Mouse (Mus musculus): ENCODE results near the gene 4930503B20Rik.

4930503B20Rik gene

DNA sequence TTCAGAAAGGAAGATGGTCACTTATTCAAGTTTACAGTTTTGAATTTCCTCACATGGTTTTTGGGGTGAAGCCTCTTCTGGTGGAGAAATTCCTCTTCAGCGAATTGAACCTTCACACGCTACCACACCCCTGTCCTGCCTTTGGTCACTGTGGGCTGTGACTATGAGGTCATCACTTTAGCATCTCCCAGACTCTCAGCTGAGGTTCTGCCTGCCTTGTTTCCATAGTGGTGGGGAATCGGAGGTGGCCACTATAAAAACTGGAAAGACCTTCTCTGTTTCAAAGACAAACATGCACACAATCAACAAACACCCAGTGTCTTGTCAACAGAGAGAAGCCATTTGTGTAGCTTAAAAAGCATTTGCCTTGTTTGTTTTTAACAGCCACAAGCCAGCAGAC lies at the start of gene 4930503B20Rik:
Gene 4930503B20Rik, minus strand, starts transcription at position 101 of the 400 bp plus-strand sequence.
- no peak for DNase-seq (ENCODE audit: low read depth, low spot score)

DNA sequence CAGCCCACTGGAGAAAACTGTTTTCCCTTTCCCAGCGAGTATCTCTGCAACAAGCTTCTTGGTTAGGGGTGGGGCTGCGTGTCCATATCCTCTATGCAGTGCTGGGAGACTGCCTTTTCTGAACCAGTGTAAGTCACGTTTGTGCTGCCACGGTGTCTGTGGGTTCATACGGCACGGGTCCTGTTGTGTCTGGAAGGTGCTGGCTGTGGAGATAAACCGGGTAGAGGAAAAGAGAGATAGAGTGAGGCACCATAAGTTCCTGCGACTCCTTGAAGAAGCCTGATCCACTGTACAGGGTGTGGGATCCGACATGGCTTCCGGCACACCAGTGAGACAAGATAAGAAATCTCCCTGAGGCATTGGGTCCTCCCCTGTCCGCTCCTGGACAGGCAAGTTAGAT lies 48.9 kb upstream of the 4930503B20Rik start:
- DNase-seq (ENCODE audit: low read depth, low spot score): no peak

DNA sequence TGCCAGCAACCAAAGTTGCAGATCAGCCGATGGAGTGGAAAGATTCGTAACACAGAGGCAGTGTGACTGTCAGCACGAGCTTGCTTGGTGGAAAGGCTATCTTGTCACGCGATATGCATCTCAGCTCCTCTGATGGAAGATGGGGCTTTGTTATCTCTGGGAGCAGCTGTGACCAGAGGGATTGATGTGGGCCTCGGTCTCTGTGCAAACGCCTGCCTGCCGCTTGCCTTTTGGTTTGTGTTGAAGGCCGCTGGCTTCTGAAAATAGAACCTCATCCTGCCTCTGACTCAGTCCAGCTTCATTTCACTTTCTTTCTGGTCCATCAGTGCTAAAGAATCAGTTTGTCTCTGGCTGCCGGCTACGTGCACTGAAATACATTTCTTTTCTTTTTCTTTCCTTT lies 47.9 kb upstream of the 4930503B20Rik start:
- no peak for DNase-seq (ENCODE audit: low read depth, low spot score)

DNA sequence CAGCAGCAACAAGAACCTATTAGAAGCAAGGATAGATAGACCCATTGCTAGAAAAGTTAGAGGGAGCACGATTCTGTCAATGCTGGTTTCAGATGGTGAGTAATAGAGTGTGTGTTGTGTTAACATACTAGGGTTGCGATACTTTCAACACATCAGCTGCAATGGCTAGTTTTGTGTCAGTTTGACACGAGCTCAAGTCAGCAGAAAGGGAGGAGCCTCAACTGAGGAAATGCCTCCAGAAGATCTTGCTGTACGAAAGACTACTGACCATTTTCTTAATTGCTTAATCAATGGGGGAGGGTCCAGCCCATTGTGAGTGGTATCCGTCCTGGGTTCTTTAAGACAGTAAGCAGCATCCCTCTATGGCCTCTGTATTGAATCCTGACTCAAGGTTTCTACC lies 41.4 kb upstream of the 4930503B20Rik start:
- DNase-seq (ENCODE audit: low read depth, low spot score): no peak

DNA sequence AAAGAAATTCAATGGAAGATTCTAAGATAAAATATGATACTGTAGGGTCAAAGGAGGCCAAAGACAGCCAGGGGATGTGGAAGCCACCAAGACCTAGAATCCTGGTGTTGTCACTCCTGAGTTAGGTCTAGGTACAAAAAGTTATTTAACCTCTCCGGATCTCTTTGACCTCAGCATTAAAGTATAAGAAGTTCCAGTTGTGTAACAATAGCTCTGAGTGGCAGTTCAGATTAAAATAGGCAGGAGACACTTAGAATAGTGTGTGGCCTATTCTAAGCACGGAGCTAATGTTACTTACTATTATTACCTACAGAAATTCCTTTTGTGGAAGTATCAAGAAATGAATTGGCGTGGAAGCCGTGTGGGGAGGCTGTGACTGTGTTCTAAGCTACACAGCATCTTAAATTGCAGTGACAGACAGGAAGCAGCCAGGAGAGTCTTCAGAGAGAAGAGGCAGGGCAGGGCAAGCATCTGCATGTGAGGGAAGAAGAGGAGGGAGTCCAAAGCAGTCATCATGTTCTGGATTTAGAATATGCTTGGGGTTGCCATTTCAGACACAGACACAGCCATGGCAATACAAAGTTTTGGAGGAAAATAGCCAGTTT lies 36.1 kb upstream of the 4930503B20Rik start:
- no peak for DNase-seq (ENCODE audit: low read depth, low spot score)

DNA sequence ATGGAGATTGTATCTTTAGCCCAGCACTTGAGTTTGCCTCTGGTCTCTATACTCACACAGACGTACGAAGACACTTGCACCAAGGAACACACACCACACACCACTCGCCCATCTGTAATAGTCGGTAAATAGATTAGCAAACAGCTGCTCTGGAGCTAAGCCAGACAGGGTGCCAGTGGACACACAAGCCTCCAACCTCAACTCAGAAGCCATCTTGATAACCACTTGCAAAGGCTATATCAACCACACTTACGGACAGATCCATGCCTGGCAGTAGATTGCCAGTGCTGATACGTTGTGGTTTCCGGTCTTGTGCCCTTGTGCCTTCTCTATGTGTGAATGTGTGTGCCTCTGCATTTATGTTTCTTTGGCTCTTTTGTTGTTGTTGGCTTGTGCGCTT lies 35.3 kb upstream of the 4930503B20Rik start:
- DNase-seq (ENCODE audit: low read depth, low spot score): no peak

DNA sequence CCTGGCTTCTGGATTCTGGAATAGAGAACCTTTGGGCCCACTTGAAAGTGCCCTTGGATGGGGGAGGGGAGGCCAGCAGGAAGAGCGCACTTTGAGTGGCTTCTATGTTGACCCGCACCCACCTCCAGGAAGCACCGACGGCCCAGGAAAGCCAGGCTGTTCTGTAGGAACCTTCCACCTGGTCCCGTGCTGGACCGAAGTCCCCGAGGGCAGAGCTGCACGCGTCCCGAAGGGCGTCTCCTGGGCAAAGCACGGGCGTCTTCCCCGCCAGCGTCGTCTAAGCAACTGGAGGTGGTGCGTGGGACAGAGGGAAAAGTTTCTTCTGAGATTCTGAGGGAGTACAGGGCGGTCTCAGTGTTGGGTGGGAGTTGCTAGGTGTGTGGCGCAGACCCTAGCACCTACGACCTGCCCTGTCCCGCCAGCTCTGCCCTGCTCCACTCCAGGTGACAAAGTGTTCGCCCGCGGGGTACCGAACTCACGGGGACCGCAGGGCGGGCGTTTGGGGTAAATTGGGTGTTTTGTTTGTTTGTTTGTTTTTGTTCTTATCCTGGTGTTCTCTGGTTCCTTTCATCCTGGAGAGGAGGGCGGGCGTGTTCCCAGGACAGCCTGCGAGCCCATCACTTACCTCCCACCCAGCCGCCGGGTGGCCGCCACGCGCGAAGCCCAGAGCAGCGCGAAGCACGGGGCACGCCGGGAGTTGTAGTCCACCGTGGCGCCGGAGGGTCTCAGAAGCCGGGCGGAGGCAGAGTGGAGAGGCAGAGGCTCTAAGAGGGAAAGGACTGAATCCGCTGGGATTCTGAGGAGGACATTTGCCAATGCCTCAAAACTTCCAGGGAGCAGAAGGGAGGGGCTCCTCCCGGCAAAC lies 33.9 kb upstream of the 4930503B20Rik start, which contains the start of gene Samd13:
Gene Samd13, minus strand, starts transcription at position 782 of the 865 bp plus-strand sequence.
- peak; percentile 73 for DNase-seq (ENCODE audit: low read depth, low spot score)

DNA sequence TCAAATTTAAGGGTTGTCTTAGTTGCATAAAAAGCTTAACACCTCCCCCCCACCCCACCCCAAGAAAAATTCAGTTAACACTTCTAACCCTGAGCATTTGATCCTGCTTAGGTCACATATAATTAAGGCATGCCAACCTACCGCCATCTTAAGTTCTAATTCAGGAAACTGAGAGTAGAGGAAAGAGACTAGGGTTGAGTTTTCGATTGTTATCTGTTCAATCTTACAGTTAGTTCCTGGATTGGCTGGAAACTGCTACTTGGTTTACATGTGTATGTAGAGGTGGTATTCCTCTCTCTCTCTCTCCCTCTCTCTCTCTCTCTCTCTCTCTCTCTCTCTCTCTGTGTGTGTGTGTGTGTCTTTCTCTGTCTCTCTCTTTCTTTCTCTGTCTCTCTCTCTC lies 32.0 kb upstream of the 4930503B20Rik start:
- no peak for DNase-seq (ENCODE audit: low read depth, low spot score)

DNA sequence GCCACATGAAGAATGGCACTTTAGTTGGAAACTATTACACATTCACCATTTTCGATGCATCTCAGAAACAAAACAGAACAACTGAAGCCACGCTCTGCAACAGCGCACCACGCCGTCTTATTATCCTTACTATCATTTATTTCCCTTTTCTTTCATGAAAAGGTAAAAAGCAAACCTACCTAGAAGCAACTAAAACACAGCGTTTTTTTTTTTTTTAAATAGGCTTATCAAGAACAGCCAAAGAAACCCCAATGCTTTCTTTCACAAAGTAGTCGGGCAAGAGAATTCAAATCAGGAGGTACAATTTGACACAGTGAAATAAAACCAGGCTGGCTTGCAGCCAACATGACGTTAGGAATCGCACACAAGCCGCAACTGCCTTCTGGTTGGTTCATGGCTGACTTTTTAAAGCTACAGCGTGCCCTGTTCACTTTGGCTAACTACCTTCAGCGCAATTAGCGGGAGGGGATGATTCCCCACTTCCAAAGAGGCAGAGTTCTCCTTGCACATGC lies 31.1 kb upstream of the 4930503B20Rik start:
- no peak for DNase-seq (ENCODE audit: low read depth, low spot score)

DNA sequence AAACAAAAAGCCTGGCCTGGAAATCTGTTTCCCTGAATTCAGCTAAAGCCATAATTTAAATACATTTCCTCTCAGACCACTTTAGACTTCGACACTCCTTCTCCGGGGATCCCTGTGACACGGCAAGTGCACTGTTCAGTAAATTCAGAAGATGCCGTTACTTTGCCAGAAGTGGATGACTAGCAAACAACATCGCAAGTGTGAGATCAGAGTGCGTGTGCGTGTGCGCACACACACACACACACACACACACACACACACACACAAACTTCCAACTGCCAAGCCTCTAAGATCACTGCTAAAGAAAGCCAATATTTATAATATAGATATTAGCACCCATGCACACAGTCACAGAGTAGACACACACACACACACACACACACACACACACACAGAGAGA lies 30.6 kb upstream of the 4930503B20Rik start:
- DNase-seq (ENCODE audit: low read depth, low spot score): no peak

DNA sequence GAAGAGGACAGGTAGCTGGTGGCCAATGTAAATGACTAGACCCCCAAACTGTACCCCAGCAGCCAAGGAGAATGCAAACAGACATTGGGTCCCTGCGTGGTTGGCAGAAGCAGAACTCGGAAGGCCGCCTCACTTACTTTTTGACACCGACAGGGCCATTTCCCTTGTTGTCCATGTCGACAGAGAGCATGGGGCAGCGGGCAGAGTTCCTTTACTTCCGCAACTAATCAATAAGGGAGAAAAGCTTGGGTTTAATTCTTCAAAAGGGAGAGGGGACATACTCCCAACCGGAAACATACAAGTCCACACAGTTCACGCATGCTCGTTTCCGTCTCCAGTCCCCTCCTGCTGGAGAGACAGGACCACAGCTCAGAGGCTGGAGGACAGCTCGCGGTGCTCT lies 29.5 kb upstream of the 4930503B20Rik start:
- DNase-seq (ENCODE audit: low read depth, low spot score): no peak

DNA sequence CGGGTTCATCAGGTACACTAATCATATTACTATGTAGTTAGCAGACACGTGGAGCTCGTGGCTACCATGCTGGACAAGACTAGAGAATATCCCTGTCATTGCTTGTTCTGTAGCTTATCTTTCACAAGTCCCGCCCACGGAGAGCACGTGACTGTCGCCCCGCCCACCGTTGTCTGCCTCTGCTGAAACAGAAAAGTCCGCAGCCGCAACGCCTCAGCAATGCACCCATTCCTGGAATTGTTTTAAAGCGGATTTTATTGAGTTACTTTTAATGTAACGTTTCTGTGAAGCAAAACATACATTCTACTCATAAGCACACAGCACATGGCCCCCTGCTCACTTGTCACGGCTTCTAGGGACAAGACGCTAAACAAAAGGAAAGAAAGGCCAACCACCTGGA lies 28.5 kb upstream of the 4930503B20Rik start:
- DNase-seq (ENCODE audit: low read depth, low spot score): no peak

DNA sequence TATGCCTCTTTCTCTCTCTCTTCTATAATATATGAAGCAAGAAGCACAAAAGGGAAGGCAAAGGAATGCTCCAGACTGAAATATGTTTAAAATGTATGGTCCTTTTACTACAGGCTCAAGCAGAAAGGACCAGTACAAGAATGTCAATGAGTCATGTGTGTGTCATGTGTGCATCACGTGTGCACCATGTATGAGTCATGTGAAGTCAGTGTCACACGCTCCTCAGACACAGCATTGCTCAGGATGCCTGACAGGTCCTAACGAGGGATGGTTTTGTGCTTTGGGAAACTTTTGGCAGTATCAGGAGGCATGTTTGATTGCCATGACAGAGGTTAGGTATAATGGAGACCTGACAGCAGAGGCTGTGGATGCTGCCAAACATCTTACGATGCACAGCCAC lies 25.1 kb upstream of the 4930503B20Rik start:
- no peak for DNase-seq (ENCODE audit: low read depth, low spot score)

DNA sequence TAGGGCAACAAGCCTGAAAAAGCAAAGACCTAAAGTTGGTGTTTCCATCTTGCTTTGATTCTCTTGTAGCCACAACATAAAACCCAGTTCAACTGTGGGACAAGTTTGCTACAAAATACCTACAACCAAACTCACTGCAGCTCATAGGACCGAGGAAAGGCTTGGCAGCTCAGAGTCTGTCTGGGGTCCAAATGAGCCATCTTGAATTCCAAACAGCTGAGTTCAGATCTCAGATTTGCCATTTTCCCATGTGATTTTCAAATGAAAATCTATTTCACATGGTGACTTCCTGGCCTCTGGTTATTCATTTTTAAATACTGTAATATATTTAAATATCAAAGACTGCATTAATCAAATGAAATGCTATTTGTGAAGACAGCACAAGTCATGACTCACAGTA lies 24.0 kb upstream of the 4930503B20Rik start:
- no peak for DNase-seq (ENCODE audit: low read depth, low spot score)

DNA sequence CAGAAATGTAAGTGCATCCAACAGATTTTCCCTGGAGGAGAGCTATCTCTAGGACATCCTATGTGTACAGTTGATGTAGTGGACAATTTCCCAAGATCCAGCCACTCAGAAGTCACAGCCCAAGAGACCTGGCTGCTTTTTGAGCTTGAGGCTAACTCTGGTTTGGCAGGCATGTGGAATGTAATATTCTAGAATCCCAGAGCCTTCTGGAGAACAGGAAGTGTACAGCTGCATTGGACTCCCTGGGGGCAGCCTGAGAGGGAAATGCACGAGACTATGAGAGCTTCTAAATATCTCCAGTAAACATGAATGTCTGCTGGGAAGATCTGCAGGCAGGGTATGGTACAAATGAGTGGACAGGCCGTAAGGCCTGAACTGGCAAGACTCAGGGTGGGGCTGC lies 20.0 kb upstream of the 4930503B20Rik start:
- no peak for DNase-seq (ENCODE audit: low read depth, low spot score)

DNA sequence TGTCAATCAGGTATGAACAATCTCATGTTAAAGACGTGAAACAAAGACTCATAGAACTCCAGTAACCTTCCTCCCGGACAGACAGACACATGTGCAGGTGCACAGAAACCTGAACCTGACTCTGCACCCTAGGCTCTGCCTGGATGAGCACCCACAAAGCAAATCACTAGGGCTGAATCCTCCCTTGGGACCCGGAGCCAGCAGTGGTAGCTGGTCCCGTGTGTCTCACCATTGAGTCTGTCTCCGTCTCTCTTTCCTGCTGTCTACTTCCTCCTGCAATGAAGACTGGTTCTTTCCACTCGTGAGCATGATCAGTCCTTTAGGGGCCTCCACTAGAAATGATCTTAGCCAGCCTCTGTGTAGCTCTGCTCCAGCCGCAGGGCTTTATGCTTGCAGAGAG lies 10.8 kb upstream of the 4930503B20Rik start:
- DNase-seq (ENCODE audit: low read depth, low spot score): no peak

DNA sequence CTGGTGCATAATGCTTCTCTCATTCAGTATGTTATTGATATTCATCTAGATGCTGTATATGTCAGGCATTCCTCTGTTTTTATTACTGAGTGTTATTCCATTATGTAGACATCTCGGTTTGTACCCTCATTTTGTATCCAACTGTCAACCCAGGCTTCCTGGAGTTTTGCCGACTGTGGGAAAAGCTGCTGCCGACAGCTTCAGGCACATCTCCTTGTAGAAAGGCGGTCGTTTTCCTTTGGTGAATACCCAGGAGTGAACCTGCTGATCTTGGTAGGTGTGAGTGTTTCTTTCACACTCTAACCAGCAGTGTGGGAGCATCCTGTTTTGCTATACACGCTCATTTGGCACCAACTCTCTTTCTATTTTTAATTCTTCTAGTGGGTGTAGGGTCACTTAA lies 9.9 kb upstream of the 4930503B20Rik start:
- no peak for DNase-seq (ENCODE audit: low read depth, low spot score)

DNA sequence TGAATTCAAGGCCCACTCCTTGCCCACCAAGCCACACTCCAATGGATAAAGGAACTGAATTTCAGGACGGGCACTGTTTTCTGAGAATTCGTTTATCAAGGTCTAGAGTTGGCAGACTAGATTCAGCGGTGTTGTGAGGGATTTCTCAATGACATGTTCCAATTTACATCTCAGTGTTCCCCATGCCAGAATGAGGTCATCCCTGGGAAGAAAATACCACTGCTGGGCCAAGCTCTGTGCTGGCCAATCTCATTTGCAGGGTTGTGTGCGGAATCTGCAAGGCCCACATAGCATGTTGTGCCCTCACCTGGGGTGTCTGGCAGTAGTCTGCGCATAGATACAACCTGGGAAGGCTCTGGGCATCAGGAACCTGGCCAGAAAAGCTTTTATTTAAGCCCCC lies 8.2 kb upstream of the 4930503B20Rik start:
- no peak for DNase-seq (ENCODE audit: low read depth, low spot score)

DNA sequence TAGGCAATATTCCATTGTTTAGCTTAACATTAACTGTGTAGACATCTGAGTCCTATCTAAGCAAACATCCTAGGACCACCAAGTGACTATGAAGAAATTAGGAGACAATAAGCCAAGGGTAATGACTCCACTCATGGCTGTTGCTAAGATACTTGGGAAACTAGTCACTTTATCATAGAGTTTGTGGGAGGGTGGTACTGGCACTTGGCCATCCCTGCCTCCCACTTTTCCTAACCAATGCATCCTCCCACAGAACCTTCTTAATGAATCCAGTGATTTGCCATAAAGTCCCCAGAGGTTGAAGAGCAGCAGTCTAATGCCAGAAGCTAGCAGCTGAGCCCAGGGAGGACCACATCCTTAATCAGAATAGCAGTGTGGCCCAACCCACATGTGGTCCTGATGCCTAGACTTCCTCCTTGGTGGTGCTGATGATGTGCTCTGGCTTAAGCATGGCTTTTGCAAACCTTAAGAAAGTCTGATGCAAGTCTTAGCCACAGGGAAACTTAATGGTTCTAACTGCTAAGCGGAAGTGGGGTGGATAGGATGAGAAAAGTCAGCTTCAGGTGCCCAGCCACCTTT lies 7.0 kb upstream of the 4930503B20Rik start:
- DNase-seq (ENCODE audit: low read depth, low spot score): no peak

DNA sequence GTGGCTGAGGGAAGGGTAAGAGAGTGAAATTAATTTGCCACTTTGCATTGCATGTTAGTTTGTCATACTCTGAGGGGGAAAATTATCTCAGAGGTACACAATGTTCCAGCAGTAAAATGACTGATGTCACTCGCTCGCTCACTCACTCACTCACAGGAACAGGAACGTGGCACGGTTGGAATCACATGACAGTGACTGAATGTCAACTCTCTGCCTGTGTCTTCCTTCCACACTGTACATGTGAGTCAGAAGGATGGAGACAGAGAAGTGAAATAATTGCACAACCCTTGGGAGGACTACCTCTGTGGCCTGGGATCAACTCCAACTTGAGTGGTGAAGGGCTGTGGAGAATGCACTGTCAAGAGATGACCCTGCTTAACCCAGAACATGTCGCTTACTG lies 6.3 kb upstream of the 4930503B20Rik start:
- no peak for DNase-seq (ENCODE audit: low read depth, low spot score)

DNA sequence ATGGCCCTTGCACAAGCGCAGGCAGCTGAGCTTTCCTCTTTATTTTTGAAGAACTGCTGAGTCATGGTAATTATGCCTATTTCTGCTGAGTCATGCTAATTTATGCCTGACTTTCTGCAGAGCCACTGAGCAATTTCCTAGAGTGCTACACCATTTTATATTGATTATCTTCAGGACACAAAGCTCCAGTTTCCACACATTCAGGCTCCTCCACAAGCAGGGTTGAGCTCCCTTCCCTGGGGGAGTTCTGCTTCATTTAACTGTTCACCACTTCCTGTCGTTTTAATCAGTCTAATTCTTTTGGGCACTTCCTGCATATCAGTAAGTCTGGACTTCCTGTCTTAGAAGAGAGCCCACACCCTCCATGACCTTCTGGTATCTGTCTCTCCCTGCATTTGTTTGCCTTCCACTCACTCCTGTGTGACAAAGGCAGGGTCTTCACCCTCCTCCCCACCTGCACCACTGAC lies 4.0 kb upstream of the 4930503B20Rik start:
- no peak for DNase-seq (ENCODE audit: low read depth, low spot score)

DNA sequence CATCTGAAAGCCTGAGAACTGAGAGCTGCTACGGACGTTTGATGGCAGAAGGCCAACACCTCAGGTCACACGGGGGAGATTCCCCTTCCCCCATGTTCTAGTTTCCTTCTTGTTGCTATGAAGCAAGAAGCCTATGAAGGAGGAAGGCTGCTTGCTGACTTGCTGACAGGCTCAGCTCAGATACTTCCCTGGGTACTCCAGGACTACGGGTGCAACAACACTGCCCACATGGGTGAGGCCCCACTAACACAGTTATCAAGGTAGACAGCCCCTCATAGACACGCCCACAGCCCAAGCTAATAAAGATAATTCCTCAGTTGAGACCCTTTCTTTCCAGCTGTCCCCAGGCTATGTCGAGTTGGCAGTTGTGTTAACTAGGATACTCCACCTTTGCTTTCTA lies 2.6 kb upstream of the 4930503B20Rik start:
- DNase-seq (ENCODE audit: low read depth, low spot score): no peak

DNA sequence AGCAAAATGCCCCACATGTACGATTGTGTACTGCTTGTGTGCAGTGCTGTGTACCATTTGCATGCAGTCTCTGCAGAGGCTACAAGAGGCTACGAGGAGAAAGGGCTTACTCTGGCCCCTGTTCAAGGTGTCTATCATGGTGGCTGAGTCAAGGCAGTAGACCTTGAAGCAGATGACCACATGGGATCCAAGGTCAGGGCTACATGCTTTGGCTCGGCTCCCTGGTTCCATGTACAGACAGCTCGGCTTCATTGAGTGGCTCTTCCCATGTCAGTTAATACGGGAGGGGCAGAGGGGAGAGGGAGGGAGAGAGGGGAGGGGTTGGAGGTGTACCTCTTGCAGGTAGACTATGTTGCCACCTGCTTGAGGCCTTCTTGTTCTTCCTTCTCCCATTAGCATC lies 1.3 kb upstream of the 4930503B20Rik start:
- DNase-seq (ENCODE audit: low read depth, low spot score): no peak

Data from mesoderm, embryonic 11.5 days (tissue).